Mouse (Mus musculus) G1E (cell line): ENCODE measurements around the gene Dicer1. TPM values are rescaled to one million over a fixed set of nuclear protein-coding genes. Genes with fewer than 3 reads are reported as not detected.

Source experiments
- ATAC-seq: 2 replicates; pipeline ENCODE4 v1.8.0; 2016; ENCODE audit warnings: mild to moderate bottlenecking; ENCODE audit not compliant: insufficient number of reproducible peaks, poor library complexity, low FRiP score, severe bottlenecking; ENCODE audit errors: extremely low read depth
- DNase-seq: peaks from one replicate; pipeline ENCODE4 v3.0.0; 2012; ENCODE audit warnings: low spot score
- H3K27me3 ChIP-seq: 2 replicates; pipeline ENCODE4 v1.6.1; 2012; ENCODE audit warnings: mild to moderate bottlenecking, low read length, inconsistent platforms; ENCODE audit not compliant: insufficient read depth
- H3K36me3 ChIP-seq: replicated peaks from 2 replicates; pipeline ENCODE3; 2012; ENCODE audit warnings: mild to moderate bottlenecking, inconsistent platforms
- H3K4me1 ChIP-seq: 2 replicates; pipeline ENCODE4 v1.6.1; 2012; ENCODE audit warnings: low read depth, low read length, inconsistent platforms, mixed read lengths; ENCODE audit not compliant: insufficient read depth
- H3K4me3 ChIP-seq: 2 replicates; pipeline ENCODE4 v1.5.1; 2012; ENCODE audit warnings: low read depth, mild to moderate bottlenecking, inconsistent platforms, low read length, moderate library complexity, mixed read lengths
- H3K9me3 ChIP-seq: replicated peaks from 2 replicates; pipeline ENCODE4 v1.6.1; 2012; ENCODE audit warnings: inconsistent platforms
- CTCF ChIP-seq: IDR thresholded peaks from 2 replicates; pipeline ENCODE4 v1.5.1; 2012; ENCODE audit warnings: low read depth, low read length, inconsistent platforms, mixed read lengths
- GATA1 ChIP-seq: IDR thresholded peaks from 2 replicates; pipeline ENCODE4 v1.6.1; 2012; ENCODE audit warnings: borderline replicate concordance, low read length, inconsistent platforms, mixed read lengths
- GATA2 ChIP-seq: IDR thresholded peaks from 2 replicates; pipeline ENCODE4 v1.6.1; 2012; ENCODE audit warnings: low read depth, low read length, inconsistent platforms, borderline replicate concordance
- POLR2AphosphoS5 ChIP-seq: IDR thresholded peaks from 2 replicates; pipeline ENCODE4 v1.6.1; 2012; ENCODE audit warnings: low read depth, low read length, inconsistent platforms; ENCODE audit not compliant: insufficient replicate concordance
- TAL1 ChIP-seq: conservative IDR thresholded peaks from 2 replicates; pipeline ENCODE4 v1.6.1; 2012; ENCODE audit warnings: low read depth, low read length, inconsistent platforms, mixed read lengths
- polyA plus RNA-seq: library from polyadenylated mRNA; stranded (reverse); fragments of >175 nt; gene quantifications from 2 replicates; pipeline ENCODE4 v1.2.3, GENCODE M21; 2012
- total RNA-seq, 2 experiments: library from RNA; stranded (forward) in 1 of 2; stranded (reverse) in 1 of 2; fragments of 200-1000 nt in 1 of 2; fragments of >200 nt in 1 of 2; fragmentation: Nextera tagmentation in 1 of 2; gene quantifications; 2 replicates each; pipeline ENCODE4 v1.2.3; 2014 to 2017

The Dicer1 gene
- total and polyA plus RNA-seq, 3 experiments = 16.2 to 136 (median 55.4) TPM

DNA sequence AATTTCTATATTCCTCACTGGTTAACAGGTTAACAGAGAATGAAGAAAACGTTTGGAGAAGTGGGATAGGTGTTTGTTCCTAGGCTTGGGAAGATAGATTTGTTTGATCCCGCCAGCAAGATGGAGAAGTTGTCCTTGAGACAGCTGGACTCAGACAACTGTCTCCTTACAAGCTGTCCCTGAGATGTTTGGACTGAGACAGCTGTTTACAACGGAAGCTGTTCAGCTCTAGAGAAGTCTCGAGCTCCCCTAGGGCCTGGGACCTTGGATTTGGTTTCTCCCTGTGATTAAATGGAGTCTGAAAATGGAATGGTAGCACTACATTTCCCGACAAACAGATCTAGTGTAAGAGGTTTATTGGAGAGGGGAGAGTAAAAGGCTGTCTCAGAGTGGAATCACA lies 78.8 kb downstream of the Dicer1 start:
- H3K4me1 ChIP-seq = peaks cover 4% of the 10 kb centered on the region; the same call in 1 of the 2 replicates
- H3K4me3 ChIP-seq = no peak overlapping the region
- peaks cover 64% of the 10 kb centered on the region for H3K9me3 ChIP-seq
- no peak for DNase-seq
- H3K27me3 ChIP-seq = no peaks in the 10 kb centered on the region
- TF ChIP-seq TAL1 = no peak
- TF ChIP-seq GATA2 = no peak
- TF ChIP-seq POLR2AphosphoS5 = no peak
- no peak for TF ChIP-seq GATA1
- TF ChIP-seq CTCF = no peak
- no peaks in the 10 kb centered on the region for H3K36me3 ChIP-seq
- ATAC-seq = no peak

DNA sequence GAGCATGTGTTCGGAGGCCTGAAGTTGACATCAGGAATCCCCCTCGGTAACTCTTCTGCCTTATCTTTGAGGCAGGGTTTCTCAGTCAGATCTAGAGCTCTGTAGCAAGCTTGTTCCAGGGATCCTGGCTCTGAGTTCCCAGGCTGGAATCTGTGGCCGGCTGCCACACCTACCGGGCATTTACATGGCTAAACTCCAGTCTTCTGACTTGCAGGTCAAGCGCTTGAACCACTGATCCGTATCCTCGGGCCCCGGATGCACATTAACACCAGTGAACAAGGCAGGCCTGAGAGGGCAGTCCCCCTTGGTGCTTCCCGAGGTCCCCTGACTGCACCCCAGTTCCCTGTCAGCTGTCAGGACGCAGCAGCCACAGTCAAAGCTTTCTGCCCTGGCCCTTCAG lies 79.3 kb downstream of the Dicer1 start:
- ATAC-seq (no peak), DNase-seq (no peak)
- Histone ChIP-seq H3K27me3 (no peaks in the 10 kb centered on the region), H3K4me1 (peaks cover under 1% of the 10 kb centered on the region; the same call in 1 of the 2 replicates), H3K36me3 (no peaks in the 10 kb centered on the region), H3K4me3 (no peak overlapping the region), H3K9me3 (peaks cover 67% of the 10 kb centered on the region)
- TF ChIP-seq TAL1 = no peak
- TF ChIP-seq CTCF = no peak
- TF ChIP-seq GATA1 = no peak
- TF ChIP-seq GATA2 = no peak
- TF ChIP-seq POLR2AphosphoS5 = no peak

DNA sequence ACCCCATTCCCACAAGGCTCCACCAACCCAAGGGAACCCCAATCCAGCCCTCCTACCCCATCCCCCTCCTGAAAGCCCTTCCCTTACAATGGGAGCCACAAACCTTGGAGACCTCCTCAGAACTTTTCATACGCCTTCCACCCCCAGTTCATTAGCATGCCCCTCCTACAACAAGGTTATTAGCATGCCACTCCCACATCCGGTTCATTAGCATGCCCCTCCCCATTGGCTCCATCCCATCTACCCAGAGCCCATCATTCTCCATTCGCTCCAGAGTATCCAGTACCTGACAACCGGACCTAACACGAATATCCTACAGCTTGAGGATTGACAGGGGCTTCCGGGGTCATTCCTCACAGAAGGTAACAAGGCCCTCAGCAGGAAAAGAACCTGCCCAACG lies 83.9 kb downstream of the Dicer1 start:
- TF ChIP-seq TAL1 (no peak), CTCF (no peak), GATA1 (no peak), POLR2AphosphoS5 (no peak), GATA2 (no peak)

DNA sequence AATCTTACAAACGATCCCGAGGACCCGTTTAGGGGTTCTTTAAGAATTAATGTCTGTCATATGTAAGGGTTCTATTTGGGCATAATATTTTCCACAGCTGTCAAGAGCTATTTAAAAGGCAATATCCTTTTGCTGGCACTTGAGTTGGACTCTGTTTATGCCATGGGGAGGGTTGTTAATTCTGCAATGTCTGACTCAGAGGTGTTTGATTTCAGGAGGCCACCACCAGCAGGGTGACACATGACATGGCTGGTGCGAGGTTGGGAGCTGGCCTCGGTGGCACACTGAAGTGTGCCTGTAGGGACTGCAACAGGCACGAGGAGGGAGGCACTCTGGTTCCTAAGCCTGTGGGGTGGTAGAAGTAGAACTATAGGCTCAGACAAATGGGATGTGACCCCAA lies 85.8 kb downstream of the Dicer1 start:
- DNase-seq = no peak
- Histone ChIP-seq H3K9me3 (peaks cover 82% of the 10 kb centered on the region), H3K4me3 (no peak overlapping the region), H3K4me1 (no peaks in the 10 kb centered on the region), H3K27me3 (no peaks in the 10 kb centered on the region), H3K36me3 (no peaks in the 10 kb centered on the region)
- TF ChIP-seq TAL1 = no peak
- TF ChIP-seq GATA2 = no peak
- TF ChIP-seq CTCF = no peak
- TF ChIP-seq GATA1 = no peak
- TF ChIP-seq POLR2AphosphoS5 = no peak
- ATAC-seq = no peak

More for the DNA sequence above, 83.9 kb downstream of the Dicer1 start:
- no peak for ATAC-seq
- H3K4me3 ChIP-seq = no peak overlapping the region
- no peak for DNase-seq
- no peaks in the 10 kb centered on the region for H3K4me1 ChIP-seq
- no peaks in the 10 kb centered on the region for H3K27me3 ChIP-seq
- H3K9me3 ChIP-seq = peaks cover 71% of the 10 kb centered on the region
- H3K36me3 ChIP-seq = no peaks in the 10 kb centered on the region

DNA sequence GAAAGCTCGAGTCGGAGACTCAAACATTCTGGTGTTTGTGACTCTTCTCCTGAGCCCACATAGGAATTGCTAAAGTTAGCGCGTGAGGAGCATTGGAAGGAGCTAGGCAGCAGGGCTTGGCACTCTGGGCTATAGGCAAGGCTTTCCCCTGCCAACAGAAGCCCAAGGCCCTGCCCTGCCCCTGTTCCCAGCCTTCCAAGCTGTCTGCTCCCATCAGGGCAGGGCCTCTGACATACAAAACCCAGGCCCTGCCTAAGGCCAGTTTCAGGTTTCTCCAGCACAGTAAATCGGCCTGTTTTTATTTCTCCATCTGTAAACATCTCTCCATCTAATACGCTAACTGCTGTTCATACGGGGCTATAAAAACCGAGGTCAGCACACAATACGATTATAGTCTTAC lies 86.2 kb downstream of the Dicer1 start:
- TF ChIP-seq CTCF = no peak
- TF ChIP-seq POLR2AphosphoS5 = no peak
- TF ChIP-seq GATA2 = no peak
- TF ChIP-seq GATA1 = no peak
- no peak for TF ChIP-seq TAL1
- Histone ChIP-seq H3K4me1 (no peaks in the 10 kb centered on the region), H3K36me3 (no peaks in the 10 kb centered on the region), H3K27me3 (no peaks in the 10 kb centered on the region), H3K9me3 (peaks cover 82% of the 10 kb centered on the region), H3K4me3 (no peak overlapping the region)
- no peak for DNase-seq
- ATAC-seq = no peak

DNA sequence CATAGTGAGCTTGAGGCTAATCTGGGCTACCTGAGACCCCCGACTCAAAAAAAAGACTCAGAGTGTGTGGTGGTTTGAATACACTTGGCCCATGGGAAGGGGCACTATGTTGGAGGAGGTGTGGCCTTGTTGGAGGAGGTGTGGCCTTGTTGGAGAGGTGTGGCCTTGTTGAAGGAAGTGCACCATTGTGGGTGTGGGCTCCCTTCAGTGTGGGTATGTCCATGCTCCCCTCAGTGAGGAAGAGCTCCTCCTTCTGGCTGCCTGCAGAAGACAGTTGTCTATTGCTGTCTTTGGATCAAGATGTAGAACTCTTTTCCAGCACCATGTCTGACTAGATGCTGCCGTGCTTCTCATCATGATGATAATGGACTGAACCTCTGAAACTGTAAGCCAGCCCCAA lies 95.6 kb downstream of the Dicer1 start:
- no peak overlapping the region for H3K4me3 ChIP-seq
- H3K36me3 ChIP-seq = no peaks in the 10 kb centered on the region
- ATAC-seq (no peak), DNase-seq (no peak)
- H3K9me3 ChIP-seq = peaks cover 86% of the 10 kb centered on the region
- H3K4me1 ChIP-seq = no peaks in the 10 kb centered on the region
- no peaks in the 10 kb centered on the region for H3K27me3 ChIP-seq
- TF ChIP-seq TAL1 = no peak
- no peak for TF ChIP-seq GATA2
- TF ChIP-seq CTCF = no peak
- TF ChIP-seq POLR2AphosphoS5 = no peak
- no peak for TF ChIP-seq GATA1

DNA sequence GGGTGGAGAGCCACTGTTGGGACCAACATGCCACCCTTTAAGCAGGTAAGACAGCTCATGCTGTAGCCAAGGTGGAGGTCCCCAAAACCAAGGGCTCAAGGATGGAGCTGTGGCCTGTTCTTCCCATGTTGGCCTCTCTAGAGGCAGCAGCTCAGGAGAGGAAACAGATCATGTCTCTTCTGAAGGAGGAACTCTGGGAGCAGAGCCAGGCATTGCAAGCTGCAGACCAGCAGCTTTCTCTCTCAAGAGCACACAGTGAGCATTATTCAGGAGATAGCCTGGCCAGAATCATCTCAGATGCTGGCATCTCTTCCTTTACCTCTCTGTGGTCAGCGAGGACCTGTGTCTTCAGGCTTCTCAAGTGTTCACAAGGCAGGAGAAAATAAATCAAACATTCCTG lies 96.7 kb downstream of the Dicer1 start:
- TF ChIP-seq GATA2 (no peak), CTCF (no peak), GATA1 (no peak), POLR2AphosphoS5 (no peak), TAL1 (no peak)
- DNase-seq = no peak
- Histone ChIP-seq H3K4me1 (no peaks in the 10 kb centered on the region), H3K27me3 (no peaks in the 10 kb centered on the region), H3K9me3 (peaks cover 86% of the 10 kb centered on the region), H3K4me3 (no peak overlapping the region), H3K36me3 (no peaks in the 10 kb centered on the region)
- no peak for ATAC-seq
